ENCODE assay signal across 8 mouse cellular contexts in the genomic region with DNA sequence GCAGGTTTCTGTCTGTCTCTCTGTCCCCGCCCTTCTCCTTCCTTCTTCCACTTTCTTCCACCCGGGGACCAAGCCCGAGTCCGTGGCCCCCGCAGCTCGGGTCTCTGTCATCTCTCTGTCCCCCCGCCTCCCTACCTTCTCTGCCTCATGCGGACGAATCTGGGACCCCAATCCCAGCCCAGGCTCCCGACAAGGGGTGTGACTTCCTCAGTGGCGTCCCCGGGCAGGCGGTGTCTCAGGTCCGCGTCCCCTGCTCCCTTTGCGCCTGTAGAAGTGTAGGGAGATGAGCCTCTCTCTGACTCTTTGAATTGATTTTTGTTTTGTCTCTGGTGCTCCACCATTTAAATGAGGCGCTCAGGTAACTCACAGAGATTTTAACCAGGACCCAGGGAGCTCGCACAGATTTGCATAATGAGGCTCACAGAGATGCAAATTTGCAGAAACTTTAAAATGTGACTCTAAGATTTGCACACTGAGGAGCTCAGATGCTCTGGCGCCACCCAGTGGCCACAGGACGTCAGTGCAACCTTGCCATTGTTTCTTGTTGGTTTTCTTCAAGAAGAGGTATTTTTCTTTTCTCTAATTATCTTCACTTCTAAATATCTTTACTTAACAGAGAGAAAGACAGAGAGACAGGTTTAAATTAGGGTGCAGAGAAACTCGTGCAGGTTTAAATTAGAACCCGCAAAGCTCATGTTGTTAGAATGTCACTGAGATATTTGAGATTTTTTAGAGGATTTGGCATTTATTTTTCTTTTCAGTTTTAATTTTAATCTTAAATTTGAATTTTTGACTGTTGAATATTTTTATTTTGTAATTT. TPM values are rescaled to one million over a fixed set of nuclear protein-coding genes. Genes with fewer than 3 reads are reported as not detected.
DNase-seq lines count a peak whose midpoint lies in the region; ATAC-seq and TF ChIP-seq lines count a peak whose summit lies in the region.
"Not testable (repeated sequence)": the region's sequence is repeated elsewhere in the genome, so short reads cannot be mapped to it uniquely, and the experiment has no call there.

No protein-coding gene starts in this region.

- H3K4me3 ChIP-seq in forebrain, embryonic 14.5 days (ENCODE audit: low read depth, low read length); heart, embryonic 16.5 days (ENCODE audit: low read length); kidney, postnatal 0 days (replicated peaks; ENCODE audit: low read depth, low read length); limb, embryonic 15.5 days; midbrain, postnatal 0 days (ENCODE audit: low read depth, low read length); stomach, embryonic 14.5 days (ENCODE audit: low read depth, low read length): not testable (repeated sequence)

- not testable (repeated sequence) for H3K9me3 ChIP-seq in forebrain, embryonic 14.5 days (replicated peaks; ENCODE audit: control insufficient read depth, low read length); heart, embryonic 16.5 days (replicated peaks; ENCODE audit: control insufficient read depth, low read length); kidney, postnatal 0 days (replicated peaks; ENCODE audit: low read length); limb, embryonic 15.5 days; midbrain, postnatal 0 days (ENCODE audit: low read length); stomach, embryonic 14.5 days (ENCODE audit: control insufficient read depth, low read depth, low read length)

- not testable (repeated sequence) for H3K9ac ChIP-seq in forebrain, embryonic 14.5 days (ENCODE audit: low read length); heart, embryonic 16.5 days (ENCODE audit: low read length); kidney, postnatal 0 days (ENCODE audit: low read depth, low read length); limb, embryonic 15.5 days; midbrain, postnatal 0 days (replicated peaks; ENCODE audit: low read length, poor library complexity, severe bottlenecking); stomach, embryonic 14.5 days (replicated peaks; ENCODE audit: low read depth, low read length)

- not testable (repeated sequence) for H3K4me2 ChIP-seq in forebrain, embryonic 14.5 days (ENCODE audit: low read length); heart, embryonic 16.5 days (ENCODE audit: low read depth, low read length); kidney, postnatal 0 days (ENCODE audit: low read length); limb, embryonic 15.5 days; midbrain, postnatal 0 days (ENCODE audit: low read depth, low read length, poor library complexity, severe bottlenecking); stomach, embryonic 14.5 days (replicated peaks; ENCODE audit: low read depth, low read length)

- H3K4me1 ChIP-seq in forebrain, embryonic 14.5 days (ENCODE audit: control insufficient read depth, insufficient read depth, low read length); heart, embryonic 16.5 days (ENCODE audit: control insufficient read depth, insufficient read depth, low read length); kidney, postnatal 0 days (replicated peaks; ENCODE audit: insufficient read depth, low read length); limb, embryonic 15.5 days; midbrain, postnatal 0 days (ENCODE audit: insufficient read depth, low read length); stomach, embryonic 14.5 days (ENCODE audit: control insufficient read depth, insufficient read depth, low read length): not testable (repeated sequence)

- peak overlapping the region; percentile 67; the same call in 1 of the 2 replicates for H3K27ac ChIP-seq in forebrain, embryonic 14.5 days (ENCODE audit: low read depth, low read length)
- H3K27ac ChIP-seq in heart, embryonic 16.5 days (ENCODE audit: low read length); kidney, postnatal 0 days; limb, embryonic 15.5 days; midbrain, postnatal 0 days (ENCODE audit: low read depth, low read length); stomach, embryonic 14.5 days (ENCODE audit: low read length): not testable (repeated sequence)

- peak; percentile 62 for ATAC-seq in CD4-positive, CD25-positive, alpha-beta regulatory T cell, adult 4 months
- ATAC-seq in cerebellum, adult (ENCODE audit: insufficient number of reproducible peaks, low FRiP score, low TSS enrichment) = peak; percentile 99
- peak; percentile 97 for ATAC-seq in forebrain, embryonic 14.5 days
- ATAC-seq in heart, embryonic 16.5 days (replicated peaks; ENCODE audit: extremely low read depth, insufficient read depth, low FRiP score) = peak; percentile 76
- peak; percentile 86 for ATAC-seq in kidney, postnatal 0 days (replicated peaks; ENCODE audit: low FRiP score, low read depth)
- ATAC-seq in limb, embryonic 15.5 days (ENCODE audit: insufficient number of reproducible peaks, low FRiP score, low TSS enrichment, low read depth) = peak; percentile 91
- peak; percentile 78 for ATAC-seq in midbrain, postnatal 0 days (ENCODE audit: low FRiP score)
- peak; percentile 86 for ATAC-seq in stomach, embryonic 14.5 days (ENCODE audit: insufficient number of reproducible peaks, insufficient read depth, low FRiP score, low read depth)

- not testable (repeated sequence) for H3K27me3 ChIP-seq in forebrain, embryonic 14.5 days (replicated peaks; ENCODE audit: control insufficient read depth, insufficient read depth, low read length); heart, embryonic 16.5 days (ENCODE audit: control insufficient read depth, insufficient read depth, low read length); kidney, postnatal 0 days (ENCODE audit: insufficient read depth, low read length); limb, embryonic 15.5 days; midbrain, postnatal 0 days (ENCODE audit: insufficient read depth, low read length); stomach, embryonic 14.5 days (ENCODE audit: control insufficient read depth, insufficient read depth, low read length)

- not testable (repeated sequence) for DNase-seq in forebrain, embryonic 14.5 days (ENCODE audit: low spot score); kidney, postnatal 0 days (ENCODE audit: low spot score); midbrain, postnatal 0 days (ENCODE audit: low spot score)

- 50% methylated on average over 22 of the region's 22 CpGs for WGBS in forebrain, embryonic 14.5 days
- WGBS in heart, embryonic 16.5 days = 73% methylated on average over 19 of the region's 22 CpGs
- WGBS in kidney, postnatal 0 days = 68% methylated on average over 15 of the region's 22 CpGs
- WGBS in limb, embryonic 15.5 days = 75% methylated on average over 19 of the region's 22 CpGs
- WGBS in midbrain, postnatal 0 days = 69% methylated on average over 15 of the region's 22 CpGs
- WGBS in stomach, embryonic 14.5 days = 68% methylated on average over 15 of the region's 22 CpGs

- TF ChIP-seq CTCF in kidney, postnatal 0 days (IDR thresholded peaks at IDR 0.05; ENCODE audit: low read depth); midbrain, postnatal 0 days (IDR thresholded peaks at IDR 0.05): not testable (repeated sequence)

- H3K36me3 ChIP-seq in forebrain, embryonic 14.5 days (ENCODE audit: control insufficient read depth, insufficient read depth, low read length); heart, embryonic 16.5 days (ENCODE audit: control insufficient read depth, insufficient read depth); kidney, postnatal 0 days (ENCODE audit: insufficient read depth, low read length); limb, embryonic 15.5 days; midbrain, postnatal 0 days (ENCODE audit: insufficient read depth, low read length); stomach, embryonic 14.5 days (ENCODE audit: control insufficient read depth, insufficient read depth, low read length): not testable (repeated sequence)

RNA-seq across cellular contexts. Expression of gene Gm21860, which starts 35.8 kb away (rescaled TPM):
- polyA plus RNA-seq in CD4-positive, CD25-positive, alpha-beta regulatory T cell, adult 4 months (2017; shearing (Covaris generic)) = not detected
- not detected in 2 replicates for polyA plus RNA-seq in forebrain, embryonic 14.5 days (2014; fragmentation: Nextera tagmentation; extraction: Ambion mirVana)
- not detected in 2 replicates for polyA plus RNA-seq in heart, embryonic 16.5 days (2015; fragmentation: Nextera tagmentation; extraction: Ambion mirVana)
- not detected in 2 replicates for polyA plus RNA-seq in kidney, postnatal 0 days (2015; fragmentation: Nextera tagmentation; extraction: Ambion mirVana)
- polyA plus RNA-seq in limb, embryonic 15.5 days (2015; fragmentation: Nextera tagmentation; extraction: Ambion mirVana) = not detected in 2 replicates
- total RNA-seq in midbrain, postnatal 0 days (2014; rRNA removed) = not detected in 2 replicates
- not detected in 2 replicates for polyA plus RNA-seq in midbrain, postnatal 0 days (2015; fragmentation: Nextera tagmentation; extraction: Ambion mirVana)
- not detected in 2 replicates for polyA plus RNA-seq in stomach, embryonic 14.5 days (2014; fragmentation: Nextera tagmentation; extraction: Ambion mirVana)
